Mouse (Mus musculus) right cerebral cortex, postnatal 36 days (tissue): ENCODE measurements around the gene Cldn19.

ENCODE experiments used
- DNase-seq, 2 experiments: peaks; one replicate each; pipeline ENCODE4 v3.0.0; 2022; ENCODE audit warnings: low spot score in 2 of 2, mixed read lengths in 1 of 2

Gene Cldn19

GRCm38 (mm10) chr4:119255351-119255750 is at the start of gene Cldn19:
Cldn19 (plus strand) TSS chr4:119255414.
- DNase-seq, result no peak

- DNase-seq, result no peak
These were observed 38.5 kb upstream of the Cldn19 start for GRCm38 (mm10) chr4:119216667-119217066.

GRCm38 (mm10) chr4:119218169-119218568 is 37.0 kb upstream of the Cldn19 start, which contains the start of gene Tmem269:
Tmem269 (minus strand) TSS chr4:119218217.
- DNase-seq, result no peak

- no peak for DNase-seq
These were observed 31.5 kb upstream of the Cldn19 start for GRCm38 (mm10) chr4:119223696-119224095.

GRCm38 (mm10) chr4:119224534-119224933 is 30.7 kb upstream of the Cldn19 start:
- DNase-seq, result no peak

GRCm38 (mm10) chr4:119225719-119226118 is 29.5 kb upstream of the Cldn19 start:
- no peak for DNase-seq

- no peak for DNase-seq
These were observed 28.5 kb upstream of the Cldn19 start for GRCm38 (mm10) chr4:119226751-119227150.

- peak; percentile 98 to 99 for DNase-seq
These were observed 22.6 kb upstream of the Cldn19 start, which contains the start of the genes AU022252 and P3h1 for GRCm38 (mm10) chr4:119232410-119233255. AU022252 (minus strand) TSS chr4:119232712. P3h1 (plus strand) TSS chr4:119232915.

GRCm38 (mm10) chr4:119233256-119233901 is 21.8 kb upstream of the Cldn19 start:
- peak; percentile 32 to 39 for DNase-seq

GRCm38 (mm10) chr4:119234348-119234747 is 20.9 kb upstream of the Cldn19 start:
- no peak for DNase-seq

GRCm38 (mm10) chr4:119238661-119239060 is 16.6 kb upstream of the Cldn19 start:
- DNase-seq, result no peak

- DNase-seq, result peak in 1 of 2 experiments; percentile 26
These were observed 16.0 kb upstream of the Cldn19 start for GRCm38 (mm10) chr4:119239181-119239682.

GRCm38 (mm10) chr4:119241664-119242063 is 13.6 kb upstream of the Cldn19 start:
- DNase-seq, result peak; percentile 51 to 61

- no peak for DNase-seq
These were observed 12.6 kb upstream of the Cldn19 start for GRCm38 (mm10) chr4:119242571-119242970.

GRCm38 (mm10) chr4:119244468-119245240 is 10.6 kb upstream of the Cldn19 start:
- peak; percentile 73 to 84 for DNase-seq

GRCm38 (mm10) chr4:119245556-119245955 is 9.7 kb upstream of the Cldn19 start:
- DNase-seq, result peak; percentile 59 to 76

GRCm38 (mm10) chr4:119245961-119246360 is 9.3 kb upstream of the Cldn19 start:
- DNase-seq, result no peak

GRCm38 (mm10) chr4:119246688-119247225 is 8.5 kb upstream of the Cldn19 start:
- no peak for DNase-seq

GRCm38 (mm10) chr4:119247462-119248235 is 7.6 kb upstream of the Cldn19 start:
- peak; percentile 46 to 58 for DNase-seq

- no peak for DNase-seq
These were observed 6.7 kb upstream of the Cldn19 start for GRCm38 (mm10) chr4:119248407-119248965.
